Mouse (Mus musculus): ENCODE measurements around the gene Mettl22.

The Mettl22 gene

DNA sequence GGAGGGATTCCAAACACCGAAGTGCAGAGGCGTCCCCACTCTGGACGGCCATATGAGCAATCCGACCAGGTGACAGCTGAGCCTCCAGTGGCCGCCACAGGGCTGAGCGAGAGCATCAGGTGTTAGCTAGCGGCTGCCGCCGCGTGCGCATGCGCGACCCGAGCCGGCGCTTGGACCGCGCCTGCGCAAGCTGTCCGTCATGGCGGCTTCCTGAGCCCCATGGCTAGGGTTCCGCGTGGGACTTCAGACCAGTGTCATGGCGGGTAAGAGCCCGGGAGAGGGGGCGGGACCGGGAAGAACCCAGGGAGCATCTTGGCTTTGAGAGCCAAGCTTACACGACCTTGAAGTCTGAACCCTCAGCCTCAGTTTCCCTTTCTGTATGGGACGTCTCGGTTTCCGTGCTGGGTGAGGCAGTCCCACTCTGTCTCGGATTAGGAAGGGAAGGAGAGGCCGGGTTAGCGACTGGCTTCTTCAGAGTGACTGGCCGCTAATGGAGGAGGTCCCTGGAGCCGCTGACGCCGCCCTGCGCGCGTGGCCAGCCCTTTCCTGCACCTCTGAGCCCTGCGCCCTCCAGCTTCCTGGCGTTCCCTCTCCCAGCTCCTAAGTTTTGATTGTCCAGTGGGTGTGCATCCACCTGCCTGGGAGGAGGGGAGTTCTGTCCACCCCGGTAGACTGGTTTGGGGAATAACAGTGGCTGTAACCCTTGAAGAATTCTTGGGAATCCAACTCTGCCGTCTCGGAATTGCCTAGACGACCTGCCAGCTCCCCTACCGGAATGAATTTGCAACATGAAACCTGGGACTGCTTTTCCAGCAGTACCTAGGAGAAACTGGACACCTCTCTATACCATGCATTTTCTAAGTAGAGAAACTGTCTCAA is at the start of gene Mettl22:
Mettl22 (plus strand) TSS at position 186 of the 879 bp plus-strand sequence.
- in situ Hi-C loops (cut with MboI; ENCODE audit: low pct_unique_long_range_greater_than_20kb in 1 of 2, low sequenced_read_pairs in 2 of 2, unreplicated experiment in 1 of 2), result no loop called here

DNA sequence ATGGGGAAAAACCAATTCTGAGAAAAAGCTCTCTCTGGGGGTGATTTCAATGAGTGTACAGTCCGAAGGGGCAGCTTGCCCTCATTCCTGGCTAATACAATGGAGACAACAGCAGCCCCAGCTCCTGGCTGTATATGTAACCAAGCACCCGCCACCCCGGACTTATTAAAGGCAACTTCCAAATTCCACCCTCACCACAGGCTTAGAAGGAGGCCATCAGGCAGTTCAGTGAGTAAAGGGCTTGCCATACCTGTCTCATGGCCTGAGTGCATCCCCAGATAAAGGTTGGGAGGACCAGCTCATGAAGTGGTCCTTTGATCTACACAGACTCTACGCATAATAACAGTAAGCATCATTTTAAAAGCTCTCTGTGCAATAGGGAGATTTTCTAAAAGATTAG is 49.7 kb upstream of the Mettl22 start:
- in situ Hi-C loops (cut with MboI; ENCODE audit: low pct_unique_long_range_greater_than_20kb in 1 of 2, low sequenced_read_pairs in 2 of 2, unreplicated experiment in 1 of 2), result loop anchor here in 1 of 2 experiments (25.0 kb wide), 1 partner anchor 441 kb away; no protein-coding TSS in a partner anchor

- in situ Hi-C loops (cut with MboI; ENCODE audit: low pct_unique_long_range_greater_than_20kb in 1 of 2, low sequenced_read_pairs in 2 of 2, unreplicated experiment in 1 of 2), result loop anchor here in 1 of 2 experiments (25.0 kb wide), 1 partner anchor 439 kb away; no protein-coding TSS in a partner anchor
These were observed 46.9 kb upstream of the Mettl22 start for GRCm38 (mm10) chr16:8423626-8424114.

DNA sequence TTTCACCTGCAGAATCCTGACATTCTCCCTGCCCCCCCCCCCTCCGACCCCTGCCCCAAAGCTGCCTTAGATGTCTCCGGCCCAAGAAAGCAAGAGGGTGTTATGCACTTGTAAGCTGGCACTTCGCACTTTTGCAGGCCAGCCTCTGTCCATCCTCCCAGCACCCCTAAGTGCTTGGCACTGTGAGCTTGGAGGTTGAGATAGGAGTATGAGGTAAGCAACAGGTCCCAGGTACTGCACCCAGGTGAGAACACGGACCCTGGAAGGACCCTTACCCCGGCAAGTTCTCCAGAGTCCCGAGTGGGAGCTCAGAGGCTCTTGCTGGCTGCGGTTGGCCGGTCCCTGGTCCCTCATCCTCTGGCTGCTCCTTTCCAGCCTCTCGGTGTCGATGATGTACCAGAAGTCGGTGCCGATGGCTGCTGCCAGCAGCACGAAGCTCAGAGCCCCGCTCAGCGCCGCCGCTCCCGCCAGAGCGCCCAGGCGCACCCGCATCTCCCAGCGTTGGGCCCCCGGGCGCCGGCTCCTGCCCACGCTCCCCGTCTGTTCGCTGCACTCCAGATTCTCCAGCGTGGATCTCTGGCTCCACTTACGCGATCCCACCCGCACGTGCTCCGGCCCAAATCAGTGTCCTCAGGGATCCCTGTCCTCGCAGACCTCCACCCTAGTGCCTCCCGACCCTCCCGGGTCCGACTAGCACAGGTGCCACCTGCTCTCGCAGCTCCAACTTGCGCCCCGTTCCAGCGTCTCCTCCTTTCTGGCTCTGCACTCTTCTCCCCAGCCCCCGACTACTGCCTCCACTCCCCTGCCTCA is 46.2 kb upstream of the Mettl22 start:
- in situ Hi-C loops (cut with MboI; ENCODE audit: low pct_unique_long_range_greater_than_20kb in 1 of 2, low sequenced_read_pairs in 2 of 2, unreplicated experiment in 1 of 2), result loop anchor here in 1 of 2 experiments (25.0 kb wide), 1 partner anchor 438 kb away; no protein-coding TSS in a partner anchor

DNA sequence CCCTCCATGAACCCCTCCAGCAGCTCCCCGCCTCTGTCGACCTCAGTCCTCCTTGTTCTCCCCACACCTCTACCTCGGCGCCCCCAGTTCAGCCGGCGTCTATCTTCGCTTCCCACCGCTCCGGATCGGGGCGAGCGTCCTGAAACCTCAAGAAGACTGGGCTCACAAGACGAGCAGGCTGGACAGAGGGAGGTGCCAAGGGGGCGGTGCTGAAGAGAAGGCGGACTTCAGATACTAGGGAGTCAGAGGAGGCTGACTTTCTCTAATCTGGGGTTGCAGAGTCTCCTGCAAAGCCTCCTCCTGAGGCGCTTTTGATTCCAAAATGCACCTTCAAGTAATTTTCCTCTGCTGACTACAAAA is 45.6 kb upstream of the Mettl22 start, which contains the start of gene Tmem114:
Tmem114 (minus strand) TSS at position 166 of the 360 bp plus-strand sequence.
- in situ Hi-C loops (cut with MboI; ENCODE audit: low pct_unique_long_range_greater_than_20kb in 1 of 2, low sequenced_read_pairs in 2 of 2, unreplicated experiment in 1 of 2), result loop anchor here in 1 of 2 experiments (25.0 kb wide), 1 partner anchor 437 kb away; no protein-coding TSS in a partner anchor

GRCm38 (mm10) chr16:8425736-8426135 is 44.9 kb upstream of the Mettl22 start:
- in situ Hi-C loops (cut with MboI; ENCODE audit: low pct_unique_long_range_greater_than_20kb in 1 of 2, low sequenced_read_pairs in 2 of 2, unreplicated experiment in 1 of 2), result no loop called here

GRCm38 (mm10) chr16:8429531-8429930 is 41.1 kb upstream of the Mettl22 start:
- in situ Hi-C loops (cut with MboI; ENCODE audit: low pct_unique_long_range_greater_than_20kb in 1 of 2, low sequenced_read_pairs in 2 of 2, unreplicated experiment in 1 of 2), result no loop called here

DNA sequence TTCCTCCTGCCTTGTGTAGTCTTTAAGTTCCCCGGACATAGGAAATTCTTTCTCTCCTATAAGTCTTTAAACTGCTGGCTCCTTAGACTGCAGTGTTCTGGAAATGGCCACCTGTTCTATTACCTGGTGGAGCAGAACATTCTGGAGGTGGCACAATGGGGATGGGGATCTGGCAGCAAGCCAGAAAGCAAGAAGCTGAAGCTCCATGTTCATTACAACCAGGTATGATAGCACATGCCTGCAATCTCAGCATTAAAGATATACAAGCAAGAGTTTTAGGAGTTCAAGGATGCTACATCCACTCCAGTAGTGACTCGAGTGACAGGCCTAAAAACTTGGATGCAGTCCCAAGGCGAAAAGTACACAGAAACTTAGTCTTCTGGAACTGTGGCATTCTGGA is 38.0 kb upstream of the Mettl22 start:
- in situ Hi-C loops (cut with MboI; ENCODE audit: low pct_unique_long_range_greater_than_20kb in 1 of 2, low sequenced_read_pairs in 2 of 2, unreplicated experiment in 1 of 2), result no loop called here

GRCm38 (mm10) chr16:8444911-8445310 is 25.7 kb upstream of the Mettl22 start:
- in situ Hi-C loops (cut with MboI; ENCODE audit: low pct_unique_long_range_greater_than_20kb in 1 of 2, low sequenced_read_pairs in 2 of 2, unreplicated experiment in 1 of 2), result no loop called here

GRCm38 (mm10) chr16:8446256-8446655 is 24.3 kb upstream of the Mettl22 start:
- in situ Hi-C loops (cut with MboI; ENCODE audit: low pct_unique_long_range_greater_than_20kb in 1 of 2, low sequenced_read_pairs in 2 of 2, unreplicated experiment in 1 of 2), result no loop called here

GRCm38 (mm10) chr16:8453301-8453700 is 17.3 kb upstream of the Mettl22 start:
- in situ Hi-C loops (cut with MboI; ENCODE audit: low pct_unique_long_range_greater_than_20kb in 1 of 2, low sequenced_read_pairs in 2 of 2, unreplicated experiment in 1 of 2), result no loop called here

GRCm38 (mm10) chr16:8455221-8455620 is 15.4 kb upstream of the Mettl22 start:
- in situ Hi-C loops (cut with MboI; ENCODE audit: low pct_unique_long_range_greater_than_20kb in 1 of 2, low sequenced_read_pairs in 2 of 2, unreplicated experiment in 1 of 2), result no loop called here

DNA sequence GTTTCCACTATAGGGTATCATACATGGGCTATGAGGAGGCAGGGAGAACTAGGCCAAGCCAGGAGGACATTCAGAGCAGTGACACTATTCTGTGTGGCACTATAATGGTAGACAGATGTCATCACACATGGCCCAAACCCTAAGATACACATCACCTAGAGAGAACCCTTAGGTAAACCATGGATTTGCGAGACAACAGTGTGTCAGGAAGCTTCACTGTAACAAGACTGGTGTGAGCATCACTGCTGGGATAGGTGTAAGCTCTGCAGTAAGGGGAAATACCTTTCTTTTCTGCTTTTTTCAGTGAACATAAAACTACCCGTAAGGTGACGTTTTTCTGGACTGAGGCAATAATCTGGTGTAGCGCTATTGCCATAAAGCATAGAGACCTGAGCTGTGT is 12.2 kb upstream of the Mettl22 start:
- in situ Hi-C loops (cut with MboI; ENCODE audit: low pct_unique_long_range_greater_than_20kb in 1 of 2, low sequenced_read_pairs in 2 of 2, unreplicated experiment in 1 of 2), result no loop called here

DNA sequence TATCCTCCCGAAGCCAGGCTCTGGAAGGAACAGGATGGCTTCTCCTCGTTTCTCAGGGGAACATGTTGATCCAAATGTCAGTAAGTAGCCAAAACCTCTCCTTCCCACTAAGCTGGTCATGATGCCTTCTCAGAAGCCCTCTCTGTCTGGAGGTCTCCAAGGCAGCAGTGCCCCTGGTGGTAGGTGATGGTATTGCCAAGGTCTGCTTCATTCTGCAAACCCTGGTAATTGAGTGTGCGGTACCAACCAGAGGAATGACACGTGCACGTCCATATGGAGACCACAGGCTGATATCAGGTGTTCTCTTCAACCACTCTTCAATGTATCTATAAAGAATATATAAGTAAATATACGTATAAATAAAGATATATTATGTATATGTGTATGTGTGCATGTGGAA is 11.5 kb upstream of the Mettl22 start:
- in situ Hi-C loops (cut with MboI; ENCODE audit: low pct_unique_long_range_greater_than_20kb in 1 of 2, low sequenced_read_pairs in 2 of 2, unreplicated experiment in 1 of 2), result no loop called here

- in situ Hi-C loops (cut with MboI; ENCODE audit: low pct_unique_long_range_greater_than_20kb in 1 of 2, low sequenced_read_pairs in 2 of 2, unreplicated experiment in 1 of 2), result no loop called here
These were observed 456 bp upstream of the Mettl22 start for GRCm38 (mm10) chr16:8470132-8470531.

DNA sequence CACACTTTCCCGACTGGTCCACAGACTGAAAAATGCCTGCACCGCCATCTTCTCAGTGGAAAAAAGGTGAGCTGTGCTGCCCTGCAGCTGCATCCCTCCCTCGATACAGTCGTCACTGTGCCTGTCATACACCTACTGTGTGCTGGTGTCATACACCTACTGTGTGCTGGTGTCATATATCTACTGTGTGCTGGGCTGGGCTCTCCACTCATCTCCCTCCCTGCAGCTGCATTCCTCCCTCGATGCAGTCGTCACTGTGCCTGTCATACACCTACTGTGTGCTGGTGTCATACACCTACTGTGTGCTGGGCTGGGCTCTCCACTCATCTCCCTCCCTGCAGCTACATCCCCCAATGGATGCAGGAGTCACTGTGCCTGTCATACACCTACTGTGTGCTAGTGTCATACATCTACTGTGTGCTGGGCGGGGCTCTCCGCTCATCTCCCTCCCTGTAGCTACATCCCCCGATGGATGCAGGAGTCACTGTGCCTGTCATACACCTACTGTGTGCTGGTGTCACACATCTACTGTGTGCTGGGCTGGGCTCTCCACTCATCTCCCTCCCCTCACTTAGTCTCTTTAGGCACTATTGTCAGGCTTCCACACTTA is 16.9 kb downstream of the Mettl22 start:
- in situ Hi-C loops (cut with MboI; ENCODE audit: low pct_unique_long_range_greater_than_20kb in 1 of 2, low sequenced_read_pairs in 2 of 2, unreplicated experiment in 1 of 2), result loop anchor here in 1 of 2 experiments (5.0 to 25.0 kb wide), 2 partner anchors 80 to 375 kb away; no protein-coding TSS in a partner anchor

DNA sequence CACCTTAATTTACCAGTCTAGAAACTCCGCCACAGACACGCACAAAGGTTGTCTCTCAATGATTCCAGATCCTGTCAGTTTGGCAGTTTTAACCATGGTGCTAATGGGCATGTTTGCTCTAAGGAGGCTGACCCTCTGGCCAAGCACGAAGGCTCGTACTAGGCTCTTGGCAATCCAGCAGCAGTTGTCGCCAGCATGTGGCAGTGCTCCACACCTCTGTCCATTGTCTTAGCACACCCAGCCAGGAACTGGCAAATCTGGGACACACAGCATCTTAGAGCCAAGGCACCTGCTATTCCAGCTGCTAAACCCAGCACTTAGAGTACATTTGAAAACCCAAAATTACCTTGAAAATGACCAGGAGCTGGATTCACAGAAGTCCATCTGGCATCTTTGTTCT is 18.8 kb downstream of the Mettl22 start:
- in situ Hi-C loops (cut with MboI; ENCODE audit: low pct_unique_long_range_greater_than_20kb in 1 of 2, low sequenced_read_pairs in 2 of 2, unreplicated experiment in 1 of 2), result loop anchor here in 1 of 2 experiments (5.0 to 25.0 kb wide), 2 partner anchors 82 to 373 kb away; no protein-coding TSS in a partner anchor

GRCm38 (mm10) chr16:8491743-8492490 is 21.3 kb downstream of the Mettl22 start:
- in situ Hi-C loops (cut with MboI; ENCODE audit: low pct_unique_long_range_greater_than_20kb in 1 of 2, low sequenced_read_pairs in 2 of 2, unreplicated experiment in 1 of 2), result loop anchor here (5.0 to 25.0 kb wide), 3 partner anchors 77 to 370 kb away; no protein-coding TSS in a partner anchor
